16 mouse cellular contexts compared by ENCODE assay signal in genomic region chr13:94838756-94839337, GRCm38 (mm10). TPM values are rescaled to one million over a fixed set of nuclear protein-coding genes. Genes with fewer than 3 reads are reported as not detected.
A peak's percentile ranks its signal among the peaks of the same experiment; 100 is the strongest.
DNase-seq lines count a peak whose midpoint lies in the region; ATAC-seq lines count a peak whose summit lies in the region.
"Had no signal": no experiment of that assay in that cellular context is flagged by ENCODE, and none has a peak within 500 bp of the region (broad histone marks: within the 10 kb centered on the region; RNA-seq: fewer than 3 reads in every experiment).

No protein-coding gene starts in this region.

- peaks cover 16% of the 10 kb centered on the region for H3K36me3 ChIP-seq in midbrain, embryonic 14.5 days (ENCODE audit: control insufficient read depth, insufficient read depth, low read length)
- H3K36me3 ChIP-seq in midbrain, embryonic 11.5 days (ENCODE audit: control insufficient read depth, insufficient read depth, low read length) = peaks cover 2% of the 10 kb centered on the region; the same call in 1 of the 2 replicates
- H3K36me3 ChIP-seq in forebrain, embryonic 14.5 days (ENCODE audit: control insufficient read depth, insufficient read depth, low read length) = peaks cover 25% of the 10 kb centered on the region
- peaks cover 4% of the 10 kb centered on the region; the same call in 1 of the 2 replicates for H3K36me3 ChIP-seq in neural tube, embryonic 14.5 days (ENCODE audit: control insufficient read depth, insufficient read depth, low read length)

- no peak overlapping the region for H3K4me3 ChIP-seq in midbrain, embryonic 14.5 days (replicated peaks; ENCODE audit: low read depth, low read length)
- no peak overlapping the region for H3K4me3 ChIP-seq in midbrain, embryonic 11.5 days (ENCODE audit: low read depth, low read length)
- no peak overlapping the region for H3K4me3 ChIP-seq in forebrain, embryonic 14.5 days (ENCODE audit: low read depth, low read length)
- no peak overlapping the region for H3K4me3 ChIP-seq in neural tube, embryonic 14.5 days (ENCODE audit: low read depth, low read length)
- H3K4me3 ChIP-seq: kidney, embryonic 15.5 days; myocyte had no signal

- ATAC-seq in midbrain, embryonic 14.5 days (ENCODE audit: low FRiP score, low TSS enrichment) = no peak
- no peak for ATAC-seq in midbrain, embryonic 11.5 days (ENCODE audit: low FRiP score)
- ATAC-seq in forebrain, embryonic 14.5 days = peak; percentile 85
- peak; percentile 86 for ATAC-seq in neural tube, embryonic 14.5 days (ENCODE audit: low read depth)

- no peaks in the 10 kb centered on the region for H3K9me3 ChIP-seq in midbrain, embryonic 14.5 days (ENCODE audit: control insufficient read depth, low read length)
- no peaks in the 10 kb centered on the region for H3K9me3 ChIP-seq in midbrain, embryonic 11.5 days (ENCODE audit: control insufficient read depth, low read length)
- H3K9me3 ChIP-seq in forebrain, embryonic 14.5 days (replicated peaks; ENCODE audit: control insufficient read depth, low read length) = no peaks in the 10 kb centered on the region
- no peaks in the 10 kb centered on the region for H3K9me3 ChIP-seq in neural tube, embryonic 14.5 days (ENCODE audit: control insufficient read depth, low read length)
- H3K9me3 ChIP-seq: kidney, embryonic 15.5 days had no signal

- DNase-seq in heart, adult 11 months = peak; percentile 81
- DNase-seq in heart, postnatal 14 days = no peak
- peak; percentile 65 for DNase-seq in midbrain, embryonic 14.5 days
- DNase-seq in midbrain, embryonic 11.5 days (ENCODE audit: low spot score, missing footprints) = no peak
- peak; percentile 74 for DNase-seq in forebrain, embryonic 14.5 days (ENCODE audit: low spot score)
- no peak for DNase-seq in ovary, postnatal 36 days (ENCODE audit: low spot score)
- DNase-seq in thymus, postnatal 36 days = no peak
- DNase-seq: cerebellum, adult 9-11 months; lung, postnatal 36 days had no signal

- WGBS in midbrain, embryonic 14.5 days = 87% methylated on average over 8 of the region's 8 CpGs
- 90% methylated on average over 8 of the region's 8 CpGs for WGBS in midbrain, embryonic 11.5 days
- 67% methylated on average over 8 of the region's 8 CpGs for WGBS in forebrain, embryonic 14.5 days
- WGBS in neural tube, embryonic 14.5 days = 69% methylated on average over 8 of the region's 8 CpGs

- no peaks in the 10 kb centered on the region for H3K27me3 ChIP-seq in midbrain, embryonic 14.5 days (ENCODE audit: control insufficient read depth, insufficient read depth, low read length)
- no peaks in the 10 kb centered on the region for H3K27me3 ChIP-seq in midbrain, embryonic 11.5 days (ENCODE audit: control insufficient read depth, insufficient read depth, low read length)
- no peaks in the 10 kb centered on the region for H3K27me3 ChIP-seq in forebrain, embryonic 14.5 days (replicated peaks; ENCODE audit: control insufficient read depth, insufficient read depth, low read length)
- H3K27me3 ChIP-seq in neural tube, embryonic 14.5 days (ENCODE audit: control insufficient read depth, insufficient read depth, low read length) = no peaks in the 10 kb centered on the region
- H3K27me3 ChIP-seq: kidney, embryonic 15.5 days had no signal

- no peak overlapping the region for H3K4me2 ChIP-seq in midbrain, embryonic 14.5 days (ENCODE audit: low read length)
- H3K4me2 ChIP-seq in midbrain, embryonic 11.5 days = no peak overlapping the region
- no peak overlapping the region for H3K4me2 ChIP-seq in forebrain, embryonic 14.5 days (ENCODE audit: low read length)
- H3K4me2 ChIP-seq in neural tube, embryonic 14.5 days (ENCODE audit: low read depth, low read length) = no peak overlapping the region
- H3K4me2 ChIP-seq: kidney, embryonic 15.5 days had no signal

- intact Hi-C loops in heart, postnatal 14 days (cut with DNase I) = no loop called here

- H3K27ac ChIP-seq in midbrain, embryonic 14.5 days (replicated peaks; ENCODE audit: low read depth, low read length) = no peak overlapping the region
- H3K27ac ChIP-seq in midbrain, embryonic 11.5 days (ENCODE audit: low read depth, low read length) = no peak overlapping the region
- H3K27ac ChIP-seq in forebrain, embryonic 14.5 days (ENCODE audit: low read depth, low read length) = 0 out of 2 replicates have a peak overlapping the region, but pooled peaks have one; percentile 14
- H3K27ac ChIP-seq in neural tube, embryonic 14.5 days (ENCODE audit: low read depth, low read length) = no peak overlapping the region; the same call in 1 of the 2 replicates

- 0 out of 2 replicates have a peak, but pooled peaks cover 2% of the 10 kb centered on the region for H3K4me1 ChIP-seq in midbrain, embryonic 14.5 days (ENCODE audit: control insufficient read depth, insufficient read depth, low read length)
- no peaks in the 10 kb centered on the region for H3K4me1 ChIP-seq in midbrain, embryonic 11.5 days (ENCODE audit: control insufficient read depth, insufficient read depth, low read length)
- peaks cover 5% of the 10 kb centered on the region for H3K4me1 ChIP-seq in forebrain, embryonic 14.5 days (ENCODE audit: control insufficient read depth, insufficient read depth, low read length)
- no peaks in the 10 kb centered on the region; the same call in 1 of the 2 replicates for H3K4me1 ChIP-seq in neural tube, embryonic 14.5 days (ENCODE audit: control insufficient read depth, insufficient read depth, low read length)

- no peak overlapping the region for H3K9ac ChIP-seq in midbrain, embryonic 14.5 days (replicated peaks; ENCODE audit: low read length)
- H3K9ac ChIP-seq in midbrain, embryonic 11.5 days (ENCODE audit: low read length) = no peak overlapping the region
- no peak overlapping the region for H3K9ac ChIP-seq in forebrain, embryonic 14.5 days (ENCODE audit: low read length)
- no peak overlapping the region for H3K9ac ChIP-seq in neural tube, embryonic 14.5 days (replicated peaks; ENCODE audit: low read depth, low read length)
- H3K9ac ChIP-seq: kidney, embryonic 15.5 days had no signal

RNA-seq across cellular contexts. Expression of gene Otp, which starts 36.6 kb away (rescaled TPM):
- not detected for total RNA-seq in heart, postnatal 14 days (2021)
- polyA plus RNA-seq in midbrain, embryonic 14.5 days (2014; fragmentation: Nextera tagmentation; extraction: Ambion mirVana) = 5.3 and 5.4 TPM in 2 replicates
- polyA plus RNA-seq in midbrain, embryonic 11.5 days (2014; fragmentation: Nextera tagmentation; extraction: Ambion mirVana) = 2.0 and 2.4 TPM in 2 replicates
- 2.5 and 2.8 TPM in 2 replicates for polyA plus RNA-seq in forebrain, embryonic 14.5 days (2014; fragmentation: Nextera tagmentation; extraction: Ambion mirVana)
- 10.0 and 13.5 TPM in 2 replicates for polyA plus RNA-seq in neural tube, embryonic 14.5 days (2014; fragmentation: Nextera tagmentation; extraction: Ambion mirVana)
- total RNA-seq: heart, postnatal 25 days; liver, adult 2 months had no signal
- polyA plus RNA-seq: gonadal fat pad, adult 2 months; kidney, embryonic 15.5 days; liver, adult 2 months; myocyte; small intestine, adult 2 months had no signal

RNA-seq across cellular contexts. Expression of gene Tbca, which starts 50.1 kb away (rescaled TPM):
- total RNA-seq in heart, postnatal 14 days (2021) = 100 to 1,000 TPM; 126 to 136 TPM
- polyA plus RNA-seq in midbrain, embryonic 14.5 days (2014; fragmentation: Nextera tagmentation; extraction: Ambion mirVana) = 240 and 274 TPM in 2 replicates
- 234 and 249 TPM in 2 replicates for polyA plus RNA-seq in midbrain, embryonic 11.5 days (2014; fragmentation: Nextera tagmentation; extraction: Ambion mirVana)
- 291 and 302 TPM in 2 replicates for polyA plus RNA-seq in forebrain, embryonic 14.5 days (2014; fragmentation: Nextera tagmentation; extraction: Ambion mirVana)
- 276 and 315 TPM in 2 replicates for polyA plus RNA-seq in neural tube, embryonic 14.5 days (2014; fragmentation: Nextera tagmentation; extraction: Ambion mirVana)

Comparison
In these comparisons a context has a peak if more than half of its experiments do, and no peak if none do; other contexts are left out.
1. DNase-seq: peak in heart, adult 11 months (single experiment), midbrain, embryonic 14.5 days (single experiment) and forebrain, embryonic 14.5 days (single experiment); none in heart, postnatal 14 days (0 of 2), midbrain, embryonic 11.5 days (single experiment), ovary, postnatal 36 days (single experiment) and thymus, postnatal 36 days (0 of 2).
2. ATAC-seq: peak in forebrain, embryonic 14.5 days (single experiment) and neural tube, embryonic 14.5 days (single experiment); none in midbrain, embryonic 14.5 days (single experiment) and midbrain, embryonic 11.5 days (single experiment).